Mouse (Mus musculus): ENCODE measurements at regions not wholly inside any gene's neighbourhood (a gene's known extent, or its start where the extent isn't known, plus 50 kb on each side); places are given as distances from the start of the nearest gene placed in this dataset.

DNA sequence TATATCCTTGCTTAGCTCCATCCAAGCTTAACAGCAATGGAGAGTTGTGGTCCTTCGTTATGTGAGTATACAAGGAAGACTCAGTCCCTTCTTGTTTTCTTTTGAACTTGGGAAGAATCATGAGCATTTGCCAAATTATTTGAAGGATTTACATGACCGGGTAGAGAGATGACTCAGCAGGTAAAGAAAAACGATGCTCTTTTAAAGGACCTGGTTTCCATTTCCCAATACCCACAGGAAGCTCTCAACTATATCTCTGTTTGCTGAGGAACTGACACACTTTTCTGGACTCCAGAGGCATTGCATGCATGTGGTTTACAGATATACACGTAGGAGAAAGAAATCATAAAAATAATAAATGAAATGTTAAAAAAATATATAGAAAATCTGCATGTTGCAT, 457.5 kb downstream of the Ppargc1a start:
- no peak for TF ChIP-seq CTCF (IDR thresholded peaks at IDR 0.05; ENCODE audit: control insufficient read depth, insufficient read depth, insufficient read length)
- TF ChIP-seq MAX (IDR thresholded peaks at IDR 0.05), result no peak
- no peak for TF ChIP-seq MYOG (IDR thresholded peaks at IDR 0.05; ENCODE audit: control insufficient read depth, extremely low read depth, insufficient read length)
- no peak for TF ChIP-seq FOSL1 (IDR thresholded peaks at IDR 0.05; ENCODE audit: insufficient read depth, low read length, poor library complexity, severe bottlenecking)
